Mouse (Mus musculus) 3134 (cell line): ENCODE results near the gene Rabep1.
"Not testable (repeated sequence)": the region's sequence is repeated elsewhere in the genome, so short reads cannot be mapped to it uniquely, and the experiment has no call there.

Experiments
- DNase-seq: peaks from one replicate; pipeline ENCODE4 v3.0.0-alpha.2; 2011; ENCODE audit warnings: low spot score; ENCODE audit not compliant: insufficient read length; ENCODE audit errors: extremely low read depth

Gene Rabep1

GRCm38 (mm10) chr11:70828975-70829615 is 15.5 kb upstream of the Rabep1 start:
- DNase-seq: peak; percentile 44

- DNase-seq: no peak
Measured at GRCm38 (mm10) chr11:70831201-70831600, 13.4 kb upstream of the Rabep1 start.

- no peak for DNase-seq
Measured at GRCm38 (mm10) chr11:70833408-70833807, 11.2 kb upstream of the Rabep1 start.

- no peak for DNase-seq
Measured at GRCm38 (mm10) chr11:70833831-70834230, 10.7 kb upstream of the Rabep1 start.

- no peak for DNase-seq
Measured at GRCm38 (mm10) chr11:70835381-70835831, 9.2 kb upstream of the Rabep1 start.

GRCm38 (mm10) chr11:70837031-70837430 is 7.5 kb upstream of the Rabep1 start:
- no peak for DNase-seq

GRCm38 (mm10) chr11:70838610-70839009 is 6.0 kb upstream of the Rabep1 start:
- DNase-seq: no peak

- DNase-seq: no peak
Measured at GRCm38 (mm10) chr11:70842983-70843382, 1.6 kb upstream of the Rabep1 start.

GRCm38 (mm10) chr11:70843701-70844551 is 652 bp upstream of the Rabep1 start:
- DNase-seq: no peak

- DNase-seq: no peak
Measured at GRCm38 (mm10) chr11:70845457-70845978, 940 bp downstream of the Rabep1 start.

GRCm38 (mm10) chr11:70846029-70846428 is 1.5 kb downstream of the Rabep1 start:
- DNase-seq: no peak

- no peak for DNase-seq
Measured at GRCm38 (mm10) chr11:70860371-70860770, 15.8 kb downstream of the Rabep1 start.

GRCm38 (mm10) chr11:70863204-70863603 is 18.6 kb downstream of the Rabep1 start:
- not testable (repeated sequence) for DNase-seq

- no peak for DNase-seq
Measured at GRCm38 (mm10) chr11:70865223-70865622, 20.6 kb downstream of the Rabep1 start.

GRCm38 (mm10) chr11:70869263-70869662 is 24.7 kb downstream of the Rabep1 start:
- no peak for DNase-seq

- no peak for DNase-seq
Measured at GRCm38 (mm10) chr11:70869811-70870210, 25.2 kb downstream of the Rabep1 start.

GRCm38 (mm10) chr11:70870407-70870806 is 25.8 kb downstream of the Rabep1 start:
- DNase-seq: peak; percentile 40

- no peak for DNase-seq
Measured at GRCm38 (mm10) chr11:70871110-70871509, 26.5 kb downstream of the Rabep1 start.

- DNase-seq: peak; percentile 12
Measured at GRCm38 (mm10) chr11:70871766-70872330, 27.3 kb downstream of the Rabep1 start.

GRCm38 (mm10) chr11:70873846-70874613 is 29.5 kb downstream of the Rabep1 start:
- DNase-seq: no peak

- no peak for DNase-seq
Measured at GRCm38 (mm10) chr11:70877670-70878069, 33.1 kb downstream of the Rabep1 start.
